Mouse (Mus musculus) 3134 (cell line): ENCODE results near the gene Rec8.

Source experiments
- DNase-seq: peaks from one replicate; pipeline ENCODE4 v3.0.0-alpha.2; 2011; ENCODE audit warnings: low spot score; ENCODE audit not compliant: insufficient read length; ENCODE audit errors: extremely low read depth

Gene Rec8

GRCm38 (mm10) chr14:55635523-55636007 is 17.7 kb downstream of the Rec8 start, which contains the start of gene Ipo4:
Gene Ipo4, minus strand, starts transcription at chr14:55635957.
- DNase-seq = peak; percentile 93

DNA sequence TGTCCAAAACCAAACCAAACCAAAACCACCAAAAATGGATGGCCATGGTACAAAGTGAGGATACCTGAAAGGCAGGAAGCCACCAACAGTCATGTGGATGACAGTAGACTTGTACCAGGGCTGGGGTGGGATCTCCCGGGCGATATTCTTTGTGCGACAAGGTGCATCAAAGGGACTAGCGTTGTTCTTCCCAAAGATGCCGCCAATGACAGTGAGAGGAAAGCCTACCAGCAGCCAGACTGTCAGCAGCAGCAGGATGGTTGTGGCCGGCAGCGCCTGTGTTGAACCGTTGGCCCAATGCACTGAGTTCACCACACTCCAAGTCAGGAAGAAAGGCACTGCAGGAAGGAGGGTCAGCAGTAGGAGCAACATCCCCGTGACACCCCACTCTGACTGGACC is 20.0 kb downstream of the Rec8 start, which contains the start of gene Gm49378:
Gene Gm49378 (minus strand): TSS at position 101 of the 400 bp plus-strand sequence.
- DNase-seq = no peak

GRCm38 (mm10) chr14:55640816-55641215 is 23.0 kb downstream of the Rec8 start:
- no peak for DNase-seq

GRCm38 (mm10) chr14:55641291-55641690 is 23.5 kb downstream of the Rec8 start:
- no peak for DNase-seq

- DNase-seq = no peak
Measured at GRCm38 (mm10) chr14:55642679-55643059, 24.8 kb downstream of the Rec8 start.

GRCm38 (mm10) chr14:55643060-55643907 is 25.4 kb downstream of the Rec8 start, which contains the start of gene Tm9sf1:
Gene Tm9sf1, minus strand, starts transcription at chr14:55643806.
- peak; percentile 96 for DNase-seq

GRCm38 (mm10) chr14:55644261-55644888 is 26.5 kb downstream of the Rec8 start:
- no peak for DNase-seq

DNA sequence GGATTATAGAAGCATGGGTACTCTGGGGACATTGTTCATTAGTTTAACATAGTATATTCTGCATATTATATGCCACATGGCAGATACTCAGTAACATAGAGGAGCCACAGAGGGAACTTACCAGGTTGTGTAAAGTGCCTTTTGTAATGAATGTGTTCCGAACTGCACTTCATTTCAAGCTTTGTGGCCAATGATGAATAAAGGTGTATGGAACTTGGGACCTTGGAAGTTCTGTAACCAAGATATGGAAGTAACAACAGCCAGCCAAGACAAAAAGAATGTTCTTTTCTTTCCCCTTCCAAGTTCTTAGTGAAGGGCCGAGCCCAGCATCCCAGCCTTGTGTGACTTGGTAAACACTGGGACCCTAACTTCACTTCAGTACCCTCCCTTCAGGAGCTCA is 32.0 kb downstream of the Rec8 start, which contains the start of gene Tssk4:
Gene Tssk4 (plus strand): TSS at position 301 of the 400 bp plus-strand sequence.
- no peak for DNase-seq

GRCm38 (mm10) chr14:55651528-55651927 is 33.7 kb downstream of the Rec8 start:
- DNase-seq = no peak

DNA sequence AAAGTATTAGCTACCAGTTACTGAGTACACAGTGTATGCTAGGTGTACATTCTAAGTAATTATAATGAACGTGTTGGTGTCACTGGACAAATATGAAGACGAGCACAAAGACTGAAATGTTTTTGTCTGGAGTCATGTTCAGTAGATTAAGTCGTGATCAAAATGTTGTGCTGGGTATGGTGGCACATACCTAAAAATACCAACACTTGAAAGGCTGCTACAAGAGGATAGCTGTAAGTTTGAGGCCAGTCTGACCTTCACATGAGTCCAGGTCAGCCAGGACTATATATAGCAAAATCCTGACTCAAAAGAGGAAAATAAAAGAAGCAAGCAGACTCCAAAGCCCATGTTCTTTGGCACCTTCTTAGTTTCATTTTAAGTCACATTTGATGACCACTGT is 39.1 kb downstream of the Rec8 start:
- DNase-seq = no peak

DNA sequence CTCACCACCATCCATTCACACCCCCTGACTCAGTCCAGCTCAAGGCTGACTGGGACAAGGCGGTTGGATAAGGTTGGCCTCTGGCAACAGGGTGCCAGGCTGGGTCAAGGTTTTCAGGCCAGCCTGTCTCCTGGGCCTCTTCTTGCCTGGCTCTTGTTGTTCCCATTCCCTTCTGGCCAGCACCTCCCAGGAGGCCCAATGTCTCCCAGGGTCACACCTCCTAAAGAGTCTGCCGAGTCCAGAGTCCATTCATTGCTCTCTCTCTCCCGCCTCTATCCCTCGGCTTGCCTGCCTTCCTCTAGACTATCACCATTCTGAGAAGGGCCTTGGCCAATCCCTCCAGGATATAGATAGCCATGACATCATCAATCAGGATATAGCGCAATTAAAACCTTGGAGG is 40.2 kb downstream of the Rec8 start:
- DNase-seq = no peak

GRCm38 (mm10) chr14:55659960-55660573 is 42.2 kb downstream of the Rec8 start, which contains the start of gene Mdp1:
Gene Mdp1, minus strand, starts transcription at chr14:55660508.
- DNase-seq = peak; percentile 81

GRCm38 (mm10) chr14:55660636-55661035 is 42.8 kb downstream of the Rec8 start:
- DNase-seq = no peak

DNA sequence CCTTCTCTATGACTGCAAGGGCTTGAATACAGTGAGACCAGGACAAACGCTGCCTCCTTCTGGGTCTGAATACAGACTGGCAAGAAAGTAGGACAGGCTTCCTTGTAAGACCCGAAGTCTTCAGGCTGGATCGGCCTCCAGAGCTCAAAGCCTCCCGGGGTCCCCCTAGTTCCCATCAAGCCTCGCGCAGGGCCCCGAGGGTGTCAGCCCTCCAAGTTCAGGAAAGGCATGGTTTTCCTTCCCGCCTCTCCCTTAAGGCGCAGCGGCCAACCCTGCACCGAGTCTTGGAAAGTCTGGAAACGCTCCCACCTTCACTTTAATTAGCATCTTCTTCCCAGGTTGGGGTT is 53.6 kb downstream of the Rec8 start:
- no peak for DNase-seq

DNA sequence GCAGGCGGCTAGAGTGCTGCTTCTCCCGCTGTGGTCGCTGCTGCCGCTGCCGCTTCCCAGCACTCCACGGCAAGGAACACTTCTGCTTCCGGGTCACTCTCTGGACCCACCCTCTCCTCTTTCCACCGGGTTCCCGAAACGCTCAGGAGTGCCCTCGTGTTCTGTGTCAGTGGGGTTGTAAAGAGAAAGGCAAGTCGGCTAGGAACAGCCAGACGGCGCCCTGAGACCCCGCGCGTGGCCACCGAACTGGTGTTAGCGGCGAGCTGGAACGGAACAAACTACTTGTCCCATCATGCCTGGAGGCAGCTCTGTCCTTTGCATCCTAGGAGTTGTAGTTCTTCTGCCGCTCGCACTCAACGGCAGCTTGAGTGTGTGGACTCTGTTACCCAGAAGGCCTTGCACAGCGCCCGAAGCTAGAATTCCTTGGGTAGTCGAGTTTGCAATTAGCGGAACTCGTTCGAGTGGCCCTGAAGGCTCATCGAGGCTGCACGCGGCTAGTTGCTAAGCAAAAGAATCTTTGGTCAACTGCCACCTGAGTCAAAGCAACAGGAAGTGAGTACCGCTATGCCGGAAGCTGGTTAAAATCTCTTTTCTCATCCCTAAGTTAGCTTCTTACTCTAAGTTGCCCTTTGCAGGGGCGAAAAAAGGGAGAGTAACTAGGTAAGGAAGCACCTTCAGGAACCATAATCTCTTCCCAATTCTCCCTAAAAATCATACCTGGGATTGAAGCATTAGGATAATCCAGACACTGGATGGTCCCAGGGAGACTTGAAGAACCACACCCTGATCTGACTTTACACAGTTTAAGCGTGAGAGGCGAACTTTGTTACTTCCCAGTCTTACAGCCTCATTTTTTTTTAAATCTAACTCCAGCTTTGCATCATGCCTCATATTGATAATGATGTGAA is 54.2 kb downstream of the Rec8 start, which contains the start of the genes Gmpr2 and Nedd8:
Gene Gmpr2 (plus strand): TSS at position 109 of the 908 bp plus-strand sequence.
Gene Nedd8 (minus strand): TSS at position 292 of the 908 bp plus-strand sequence.
- DNase-seq = peak; percentile 92

- no peak for DNase-seq
Measured at GRCm38 (mm10) chr14:55672741-55673060, 54.9 kb downstream of the Rec8 start.
